Mouse (Mus musculus): ENCODE measurements around the gene Zscan4f.
"Not testable (repeated sequence)": the region's sequence is repeated elsewhere in the genome, so short reads cannot be mapped to it uniquely, and the experiment has no call there.

Gene Zscan4f

DNA sequence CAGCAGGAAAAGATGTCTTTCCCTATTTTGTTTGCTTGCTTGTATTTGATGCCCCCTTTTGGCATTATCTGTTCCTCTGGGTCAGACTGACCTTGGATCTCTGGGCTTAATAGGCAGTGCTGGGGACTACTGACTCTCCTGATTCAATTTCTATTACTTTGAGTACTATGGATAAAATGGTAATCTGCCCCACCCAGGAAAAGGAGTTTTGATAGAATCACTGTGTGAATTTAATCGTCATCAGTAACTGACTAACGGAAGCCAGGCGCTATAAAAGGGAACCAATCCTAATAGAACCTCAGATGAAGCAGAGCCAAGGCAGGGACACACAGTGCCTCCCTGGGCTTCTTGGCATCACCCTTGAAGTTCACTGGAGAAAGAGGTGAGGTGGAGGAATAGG, at the start of gene Zscan4f:
Gene Zscan4f (plus strand): TSS at position 301 of the 400 bp plus-strand sequence.
- DNase-seq = not testable (repeated sequence)

DNA sequence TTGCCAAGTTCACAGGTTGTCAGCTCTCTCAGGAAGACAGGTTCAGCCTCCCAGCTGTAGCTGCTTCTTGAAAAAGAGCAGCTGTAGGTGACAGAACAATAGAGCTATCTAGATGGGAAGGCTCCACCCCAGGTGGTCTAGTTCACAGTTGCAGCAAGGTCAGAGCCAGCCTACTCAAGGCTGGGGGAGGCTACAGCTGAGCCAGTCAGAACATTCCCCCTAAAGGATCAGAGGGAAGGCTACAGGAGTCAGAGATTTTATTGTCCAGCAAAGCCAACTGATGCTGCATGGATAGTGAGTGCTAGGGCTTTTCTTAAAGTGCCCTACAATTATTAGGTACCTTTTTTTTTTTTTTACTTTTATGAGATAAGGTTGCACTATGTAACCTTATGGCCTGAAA, 13.1 kb upstream of the Zscan4f start:
- DNase-seq = not testable (repeated sequence)

Measured in lung, postnatal 14 days (tissue).